Mouse (Mus musculus) hindbrain, embryonic 12.5 days (tissue): Measurements from ENCODE around the gene Eif2b3. TPM values are rescaled to one million over a fixed set of nuclear protein-coding genes. Genes with fewer than 3 reads are reported as not detected.

Experiments used
- ATAC-seq: fragments of 200-750 bp; cut with Nextera tagmentation; 2 replicates; pipeline ENCODE4 v1.8.0; 2017; ENCODE audit warnings: moderate TSS enrichment; ENCODE audit not compliant: low FRiP score
- H3K27ac ChIP-seq: fragments of 300-500 bp; sonication (generic); 2 replicates; pipeline ENCODE4 v1.5.1; 2016; ENCODE audit warnings: mild to moderate bottlenecking
- H3K27me3 ChIP-seq: fragments of 300-500 bp; sonication (generic); 2 replicates; pipeline ENCODE4 v1.6.1; 2016; ENCODE audit warnings: mild to moderate bottlenecking
- H3K36me3 ChIP-seq: fragments of 300-500 bp; sonication (generic); 2 replicates; pipeline ENCODE4 v1.6.1; 2016; ENCODE audit warnings: mild to moderate bottlenecking
- H3K4me1 ChIP-seq: fragments of 300-500 bp; sonication (generic); 2 replicates; pipeline ENCODE4 v1.6.1; 2016
- H3K4me2 ChIP-seq: fragments of 300-500 bp; sonication (generic); replicated peaks from 2 replicates; pipeline ENCODE4 v1.6.1; 2016; ENCODE audit warnings: mild to moderate bottlenecking
- H3K4me3 ChIP-seq: fragments of 300-500 bp; sonication (generic); 2 replicates; pipeline ENCODE4 v1.5.1; 2016; ENCODE audit warnings: mild to moderate bottlenecking
- H3K9ac ChIP-seq: fragments of 300-500 bp; sonication (generic); 2 replicates; pipeline ENCODE4 v1.6.1; 2016; ENCODE audit warnings: mild to moderate bottlenecking, moderate library complexity
- H3K9me3 ChIP-seq: fragments of 300-500 bp; sonication (generic); replicated peaks from 2 replicates; pipeline ENCODE4 v1.6.1; 2016; ENCODE audit warnings: mild to moderate bottlenecking
- WGBS: fragments of 180-500 bp; shearing (Covaris S2); methylation state at CpG from one replicate; pipeline ENCODE4 v1.1.7; 2016; 5-methylcytosine and 5-hydroxymethylcytosine counted together
- polyA plus RNA-seq: library from polyadenylated mRNA; unstranded; fragments of >200 nt; fragmentation: Nextera tagmentation; extraction: Ambion mirVana; gene quantifications from 2 replicates; pipeline ENCODE4 v1.2.1, GENCODE M21; 2016

The Eif2b3 gene
- polyA plus RNA-seq = 41.5 and 47.4 TPM in 2 replicates

DNA sequence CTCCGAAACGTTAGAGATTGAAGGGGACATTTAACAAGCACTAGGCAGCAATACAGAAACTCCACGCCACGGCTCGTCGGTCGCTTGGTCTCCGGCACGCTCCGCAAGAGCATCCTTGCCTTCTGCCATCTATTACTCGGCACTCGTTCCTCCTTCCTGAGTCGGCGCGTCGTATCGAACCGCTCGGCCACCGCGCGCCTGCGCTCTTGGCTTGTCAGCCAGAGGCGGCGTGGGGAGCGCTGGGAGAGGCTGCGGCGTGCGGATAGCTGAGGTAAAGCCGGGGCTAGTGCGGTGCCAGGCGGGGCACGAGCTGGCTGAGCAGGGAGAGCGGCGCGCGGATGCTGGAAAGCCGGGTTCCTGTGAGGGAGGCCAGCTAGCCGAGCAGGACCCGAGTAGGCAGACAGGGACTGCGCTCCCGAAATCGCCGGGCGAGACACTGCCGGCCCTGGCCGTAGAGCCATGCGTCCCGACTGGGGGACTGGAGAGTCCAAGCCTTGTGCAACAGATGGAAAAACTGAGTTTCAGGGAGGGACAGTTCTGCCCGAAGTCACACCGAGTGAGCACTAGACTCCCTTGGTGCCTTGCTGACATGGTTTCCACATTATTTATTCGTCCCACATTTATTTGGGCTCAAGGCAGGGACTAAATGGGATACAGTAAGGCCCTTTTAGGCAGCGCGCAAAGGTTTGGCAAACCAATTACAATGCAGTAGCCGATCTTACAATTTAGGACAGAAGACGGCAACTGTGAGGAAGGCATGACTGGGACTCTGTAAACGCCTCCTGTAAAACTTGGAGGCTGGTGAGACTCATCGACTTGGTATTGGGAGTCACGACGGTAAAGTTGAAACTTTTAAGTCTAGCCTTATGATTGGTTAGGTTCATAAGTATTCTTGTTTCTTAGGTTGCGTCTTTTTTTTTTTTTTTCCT, at the start of gene Eif2b3:
Gene Eif2b3 (plus strand): TSS at position 197 of the 929 bp plus-strand sequence.
- Histone ChIP-seq H3K4me3 (peak within 1 kb of the TSS; percentile 87), H3K36me3 (peaks cover 15% of the 10 kb centered on the region), H3K4me2 (peak within 1 kb of the TSS; percentile 87), H3K27me3 (no peaks in the 10 kb centered on the region), H3K4me1 (peaks cover 10% of the 10 kb centered on the region), H3K9me3 (no peaks in the 10 kb centered on the region), H3K9ac (peak within 1 kb of the TSS; percentile 83), H3K27ac (0 out of 2 replicates have a peak within 1 kb of the TSS, but pooled peaks have one; percentile 40)
- WGBS = 1% methylated on average over 61 of the region's 61 CpGs
- peak; percentile 97 for ATAC-seq

DNA sequence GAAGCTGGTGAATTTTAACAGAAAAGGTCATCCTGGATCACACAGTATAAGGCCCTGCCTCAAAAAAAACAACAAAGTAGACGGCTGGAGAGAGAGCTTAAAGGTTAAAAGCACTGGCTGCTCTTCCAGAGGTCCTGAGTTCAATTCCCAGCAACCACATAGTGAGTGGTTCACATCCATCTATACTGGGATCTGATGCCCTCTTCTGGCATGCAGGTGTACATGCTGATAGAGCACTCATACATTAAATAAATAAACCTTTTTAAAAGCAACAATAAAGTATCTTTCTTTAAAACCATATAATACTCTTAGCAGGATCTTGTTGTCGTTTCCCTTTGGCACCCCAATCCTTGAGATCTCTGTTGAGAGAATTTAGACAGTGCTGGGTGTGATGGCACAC, 42.7 kb upstream of the Eif2b3 start:
- Histone ChIP-seq H3K4me2 (no peak overlapping the region), H3K36me3 (peaks cover 64% of the 10 kb centered on the region), H3K4me1 (no peaks in the 10 kb centered on the region), H3K9ac (no peak overlapping the region), H3K27me3 (no peaks in the 10 kb centered on the region), H3K9me3 (no peaks in the 10 kb centered on the region), H3K4me3 (no peak overlapping the region), H3K27ac (no peak overlapping the region)
- WGBS = 66% methylated on average over 2 of the region's 2 CpGs
- ATAC-seq = no peak

DNA sequence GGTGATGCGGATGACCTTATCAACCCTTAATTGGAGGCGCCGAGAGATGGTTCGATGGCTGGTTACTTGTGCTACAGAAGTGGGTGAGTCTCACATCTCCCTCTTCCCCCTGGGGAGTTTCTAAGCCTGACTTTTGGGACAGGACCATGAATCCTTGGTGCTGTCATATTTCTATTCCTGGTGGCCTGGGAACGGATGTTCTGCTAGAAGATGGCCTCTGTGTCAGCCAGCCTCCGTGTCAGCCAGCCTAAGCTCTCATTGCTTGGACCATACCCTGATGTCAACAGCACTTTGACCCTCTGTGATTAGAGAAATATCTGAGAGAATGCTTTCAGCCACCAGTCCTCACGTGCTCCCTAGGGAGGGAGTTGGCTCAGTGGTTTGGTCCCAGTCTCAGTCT, 33.5 kb upstream of the Eif2b3 start:
- H3K4me1 ChIP-seq = no peaks in the 10 kb centered on the region
- WGBS = 94% methylated on average over 7 of the region's 7 CpGs
- no peaks in the 10 kb centered on the region for H3K9me3 ChIP-seq
- no peak overlapping the region for H3K4me3 ChIP-seq
- no peak overlapping the region for H3K9ac ChIP-seq
- no peaks in the 10 kb centered on the region for H3K27me3 ChIP-seq
- H3K4me2 ChIP-seq = no peak overlapping the region
- no peak overlapping the region for H3K27ac ChIP-seq
- peaks cover 52% of the 10 kb centered on the region for H3K36me3 ChIP-seq
- no peak for ATAC-seq

DNA sequence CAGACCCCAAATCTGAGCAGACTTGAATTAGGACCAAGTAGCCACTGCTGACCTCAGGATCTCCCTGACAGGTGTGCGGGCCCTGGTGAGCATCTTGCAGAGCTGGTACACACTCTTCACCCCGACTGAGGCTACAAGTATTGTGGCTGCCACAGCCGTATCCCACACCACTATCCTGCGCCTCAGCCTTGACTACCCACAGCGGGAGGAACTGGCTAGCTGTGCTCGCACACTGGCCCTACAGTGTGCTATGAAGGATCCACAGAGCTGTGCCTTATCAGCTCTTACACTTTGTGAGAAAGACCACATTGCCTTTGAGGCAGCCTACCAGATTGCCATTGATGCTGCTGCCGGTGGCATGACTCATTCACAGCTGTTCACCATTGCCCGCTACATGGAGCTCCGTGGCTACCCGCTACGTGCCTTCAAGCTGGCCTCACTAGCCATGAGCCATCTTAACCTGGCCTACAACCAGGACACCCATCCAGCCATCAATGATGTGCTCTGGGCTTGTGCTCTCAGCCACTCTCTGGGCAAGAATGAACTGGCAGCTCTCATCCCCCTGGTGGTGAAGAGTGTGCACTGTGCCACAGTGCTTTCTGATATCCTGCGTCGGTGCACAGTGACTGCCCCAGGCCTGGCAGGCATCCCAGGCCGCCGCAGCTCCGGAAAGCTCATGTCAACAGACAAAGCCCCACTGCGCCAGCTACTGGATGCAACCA, 32.6 kb upstream of the Eif2b3 start:
- WGBS = 68% methylated on average over 17 of the region's 17 CpGs
- peak; percentile 85 for ATAC-seq
- H3K4me3 ChIP-seq = no peak overlapping the region
- H3K9ac ChIP-seq = no peak overlapping the region
- H3K4me1 ChIP-seq = no peaks in the 10 kb centered on the region
- no peak overlapping the region for H3K4me2 ChIP-seq
- no peak overlapping the region for H3K27ac ChIP-seq
- H3K27me3 ChIP-seq = no peaks in the 10 kb centered on the region
- no peaks in the 10 kb centered on the region for H3K9me3 ChIP-seq
- peaks cover 43% of the 10 kb centered on the region for H3K36me3 ChIP-seq

DNA sequence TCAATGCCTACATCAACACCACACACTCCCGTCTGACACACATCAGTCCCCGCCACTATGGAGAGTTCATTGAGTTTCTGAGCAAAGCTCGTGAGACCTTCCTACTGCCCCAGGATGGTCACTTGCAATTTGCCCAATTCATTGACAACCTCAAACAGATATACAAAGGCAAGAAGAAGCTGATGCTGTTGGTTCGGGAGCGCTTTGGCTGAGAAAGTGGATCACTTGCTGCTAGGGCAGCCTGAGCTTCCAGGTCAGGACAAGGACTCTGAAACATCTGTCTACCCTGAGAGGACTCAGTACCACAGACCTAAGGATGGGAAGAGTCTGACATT, 32.1 kb upstream of the Eif2b3 start:
- ATAC-seq = no peak
- Histone ChIP-seq H3K4me2 (no peak overlapping the region), H3K4me3 (no peak overlapping the region), H3K9ac (no peak overlapping the region), H3K4me1 (no peaks in the 10 kb centered on the region), H3K27ac (no peak overlapping the region; the same call in 1 of the 2 replicates), H3K36me3 (peaks cover 39% of the 10 kb centered on the region), H3K27me3 (no peaks in the 10 kb centered on the region), H3K9me3 (no peaks in the 10 kb centered on the region)
- 69% methylated on average over 5 of the region's 5 CpGs for WGBS

DNA sequence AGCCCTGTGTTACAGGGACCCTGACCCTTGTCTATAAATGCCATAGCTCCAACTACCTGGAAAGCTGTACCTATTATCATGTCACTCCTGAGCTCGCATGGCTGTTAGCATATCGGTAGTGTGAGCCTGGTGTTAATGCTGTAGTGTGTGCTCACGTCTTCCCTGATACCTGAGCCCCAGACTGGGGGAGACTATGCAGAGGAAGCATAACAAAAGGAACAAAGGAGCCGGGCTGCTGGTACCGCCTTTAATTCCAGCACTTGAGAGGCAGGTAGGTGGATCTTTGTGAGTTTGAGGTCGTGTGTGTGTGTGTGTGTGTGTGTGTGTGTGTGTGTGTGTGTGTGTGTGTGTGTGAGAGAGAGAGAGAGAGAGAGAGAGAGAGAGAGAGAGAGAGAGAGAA, 29.5 kb upstream of the Eif2b3 start:
- Histone ChIP-seq H3K27ac (no peak overlapping the region), H3K4me2 (no peak overlapping the region), H3K9me3 (no peaks in the 10 kb centered on the region), H3K9ac (no peak overlapping the region), H3K36me3 (peaks cover 36% of the 10 kb centered on the region), H3K4me1 (peaks cover 14% of the 10 kb centered on the region), H3K27me3 (no peaks in the 10 kb centered on the region), H3K4me3 (no peak overlapping the region)
- WGBS = 60% methylated on average over 6 of the region's 6 CpGs
- ATAC-seq = no peak

DNA sequence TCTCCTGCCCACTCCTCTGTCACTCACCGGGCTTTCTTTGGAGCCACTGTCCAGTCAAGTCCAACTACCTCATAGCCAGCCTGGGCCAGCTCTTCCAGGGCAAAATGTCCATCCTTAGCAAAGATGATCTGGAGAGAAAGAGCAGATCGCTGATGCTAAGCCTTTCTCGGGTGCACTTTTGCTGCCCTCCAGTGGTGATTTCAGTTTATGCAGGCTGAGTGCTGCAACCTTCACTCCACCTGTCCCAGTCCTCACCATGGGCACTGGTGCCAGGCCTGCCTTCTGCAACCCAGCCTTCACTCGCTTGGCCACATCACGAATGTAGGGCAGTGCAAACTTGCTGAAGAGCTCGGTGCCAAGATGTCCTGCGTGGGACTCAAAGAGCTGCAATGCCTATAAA, 27.8 kb upstream of the Eif2b3 start:
- WGBS = 12% methylated on average over 7 of the region's 7 CpGs
- ATAC-seq = no peak
- H3K4me2 ChIP-seq = no peak overlapping the region
- no peak overlapping the region; the same call in 1 of the 2 replicates for H3K27ac ChIP-seq
- H3K27me3 ChIP-seq = no peaks in the 10 kb centered on the region
- no peak overlapping the region; the same call in 1 of the 2 replicates for H3K4me3 ChIP-seq
- H3K9me3 ChIP-seq = no peaks in the 10 kb centered on the region
- H3K36me3 ChIP-seq = peaks cover 31% of the 10 kb centered on the region
- H3K9ac ChIP-seq = no peak overlapping the region
- H3K4me1 ChIP-seq = peaks cover 26% of the 10 kb centered on the region

DNA sequence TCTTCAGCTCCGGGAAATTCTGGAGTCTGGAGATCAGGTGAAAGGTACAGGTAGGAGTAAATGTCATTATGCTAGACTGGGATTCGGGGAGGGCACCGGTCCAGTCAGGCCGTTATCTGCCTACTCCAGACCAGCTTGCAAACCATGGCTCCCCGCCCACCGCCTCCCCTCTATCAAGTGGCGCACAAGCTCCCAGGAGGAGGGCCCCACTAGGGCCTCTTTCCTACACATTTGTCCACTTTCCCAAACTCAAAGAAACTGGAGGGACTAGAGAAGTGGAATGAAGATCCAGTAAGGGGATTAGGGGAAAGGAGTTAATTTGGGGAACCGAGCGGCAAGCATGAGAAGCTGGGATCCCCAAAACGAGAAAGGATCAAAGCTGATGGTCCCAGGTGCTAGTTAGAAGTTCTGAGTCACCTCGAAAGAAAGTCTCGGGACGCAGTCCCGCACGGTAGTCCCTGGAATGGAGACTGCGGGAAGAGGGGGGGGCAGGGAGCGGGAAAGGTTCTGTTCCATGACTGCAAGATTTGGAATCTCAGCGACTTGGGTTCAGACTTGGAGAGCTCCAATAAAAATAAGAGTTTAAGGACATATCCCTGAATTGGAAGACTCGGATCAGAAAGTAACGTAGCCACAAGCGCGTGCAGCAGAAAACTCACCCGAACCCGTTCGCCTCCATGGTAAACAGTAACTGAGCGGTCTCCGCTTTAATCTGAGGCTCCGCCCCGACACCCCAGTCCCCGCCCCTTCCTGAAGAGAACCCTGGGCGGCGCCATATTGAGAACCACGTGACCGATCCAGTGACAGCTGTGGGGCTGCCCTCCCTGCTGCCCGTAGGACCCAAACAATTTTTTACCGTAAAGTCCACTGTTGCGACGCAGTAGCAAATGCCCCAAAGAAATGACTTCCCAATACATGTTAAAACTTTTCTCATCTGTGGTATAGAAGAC, 25.3 kb upstream of the Eif2b3 start, which contains the start of gene Urod:
Gene Urod (minus strand): TSS at position 742 of the 950 bp plus-strand sequence.
- ATAC-seq = peak; percentile 90
- Histone ChIP-seq H3K27ac (peak within 1 kb of the TSS; percentile 89), H3K27me3 (0 out of 2 replicates have a peak, but pooled peaks cover 2% of the 10 kb centered on the region), H3K4me1 (peaks cover 31% of the 10 kb centered on the region), H3K36me3 (peaks cover 14% of the 10 kb centered on the region), H3K4me2 (peak within 1 kb of the TSS; percentile 95), H3K9ac (peak within 1 kb of the TSS; percentile 82), H3K4me3 (peak within 1 kb of the TSS; percentile 95), H3K9me3 (no peaks in the 10 kb centered on the region)
- 2% methylated on average over 38 of the region's 38 CpGs for WGBS

DNA sequence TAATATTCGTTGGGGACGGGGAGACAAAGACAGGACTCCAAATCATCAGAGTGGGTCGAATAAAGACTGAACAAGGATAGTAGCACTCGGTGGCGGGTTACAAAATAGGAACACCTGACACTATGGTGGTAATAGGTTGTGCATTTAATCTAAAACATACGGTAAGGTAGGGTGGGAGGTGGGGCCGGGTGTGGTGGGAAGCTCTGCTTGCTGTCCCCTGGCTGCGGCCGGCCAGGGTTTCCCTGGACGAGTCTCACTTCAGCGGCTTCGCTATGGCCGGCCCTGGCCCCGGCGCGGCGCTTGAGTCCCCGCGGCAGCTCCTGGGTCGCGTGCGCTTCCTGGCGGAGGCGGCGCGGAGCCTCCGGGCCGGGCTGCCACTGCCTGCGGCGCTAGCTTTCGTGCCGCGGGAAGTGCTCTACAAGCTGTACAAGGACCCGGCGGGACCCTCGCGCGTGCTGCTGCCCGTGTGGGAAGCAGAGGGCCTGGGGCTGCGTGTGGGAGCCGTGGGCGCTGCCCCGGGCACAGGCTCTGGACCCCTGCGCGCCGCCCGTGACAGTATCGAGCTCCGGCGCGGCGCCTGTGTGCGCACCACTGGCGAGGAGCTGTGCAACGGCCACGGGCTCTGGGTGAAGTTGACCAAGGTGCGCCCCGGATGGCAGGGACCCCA, 23.9 kb upstream of the Eif2b3 start, which contains the start of gene Hectd3:
Gene Hectd3 (plus strand): TSS at position 187 of the 667 bp plus-strand sequence.
- Histone ChIP-seq H3K4me2 (peak within 1 kb of the TSS; percentile 95), H3K4me3 (peak within 1 kb of the TSS; percentile 95), H3K27ac (peak within 1 kb of the TSS; percentile 89), H3K9me3 (no peaks in the 10 kb centered on the region), H3K9ac (peak within 1 kb of the TSS; percentile 82), H3K4me1 (peaks cover 31% of the 10 kb centered on the region), H3K27me3 (0 out of 2 replicates have a peak, but pooled peaks cover 2% of the 10 kb centered on the region), H3K36me3 (peaks cover 20% of the 10 kb centered on the region)
- ATAC-seq = peak; percentile 64
- 1% methylated on average over 52 of the region's 58 CpGs for WGBS

DNA sequence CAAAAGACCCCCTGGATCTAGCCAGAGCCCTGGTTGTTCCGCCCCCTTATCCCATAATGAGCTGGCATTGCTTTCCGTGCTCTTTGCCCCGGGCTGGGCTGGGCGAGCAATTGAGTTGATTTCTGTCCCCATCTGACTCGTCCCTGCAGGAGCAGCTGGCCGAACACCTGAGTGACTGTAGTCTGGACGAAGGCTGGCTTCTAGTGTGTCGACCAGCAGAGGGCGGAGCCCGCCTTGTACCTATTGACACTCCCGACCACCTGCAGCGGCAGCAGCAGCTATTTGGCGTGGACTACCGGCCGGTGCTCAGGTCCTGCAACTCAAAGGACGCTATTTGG, 23.4 kb upstream of the Eif2b3 start:
- under 1% methylated on average over 16 of the region's 16 CpGs for WGBS
- H3K9ac ChIP-seq = peak overlapping the region; percentile 82
- peak overlapping the region; percentile 95 for H3K4me2 ChIP-seq
- H3K27ac ChIP-seq = peak overlapping the region; percentile 89; the same call in 1 of the 2 replicates
- ATAC-seq = peak; percentile 5; the same call in 1 of the 2 replicates
- H3K4me3 ChIP-seq = peak overlapping the region; percentile 95
- H3K4me1 ChIP-seq = peaks cover 31% of the 10 kb centered on the region
- peaks cover 25% of the 10 kb centered on the region for H3K36me3 ChIP-seq
- H3K9me3 ChIP-seq = no peaks in the 10 kb centered on the region
- H3K27me3 ChIP-seq = 0 out of 2 replicates have a peak, but pooled peaks cover 2% of the 10 kb centered on the region

DNA sequence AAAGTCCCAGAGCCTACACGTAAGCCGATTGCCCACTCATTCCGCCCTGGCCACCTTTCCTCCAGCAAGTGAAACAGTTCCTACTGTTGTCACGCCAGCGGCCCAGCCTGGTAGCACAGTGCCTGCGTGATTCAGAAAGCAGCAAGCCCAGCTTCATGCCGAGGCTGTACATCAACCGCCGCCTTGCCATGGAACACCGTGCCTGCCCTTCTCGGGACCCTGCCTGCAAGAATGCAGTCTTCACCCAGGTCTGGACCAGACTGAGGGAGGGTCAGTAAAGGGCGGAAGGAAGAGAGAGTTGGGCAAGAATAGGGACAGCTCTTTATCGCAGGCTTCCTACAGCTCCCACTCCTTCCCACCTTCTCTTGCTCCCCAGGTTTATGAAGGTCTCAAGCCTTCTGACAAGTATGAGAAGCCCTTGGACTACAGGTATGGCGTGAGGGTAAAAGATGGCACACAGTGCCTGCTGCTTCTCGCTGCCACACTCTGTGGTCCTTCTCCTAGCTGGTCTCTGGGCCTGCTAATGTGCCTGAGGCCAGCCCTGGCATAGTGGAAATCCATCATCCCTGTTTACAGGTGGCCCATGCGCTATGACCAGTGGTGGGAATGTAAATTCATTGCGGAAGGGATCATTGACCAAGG, 19.6 kb upstream of the Eif2b3 start:
- Histone ChIP-seq H3K4me2 (no peak overlapping the region), H3K27me3 (0 out of 2 replicates have a peak, but pooled peaks cover 2% of the 10 kb centered on the region), H3K36me3 (peaks cover 49% of the 10 kb centered on the region), H3K4me3 (no peak overlapping the region), H3K4me1 (peaks cover 20% of the 10 kb centered on the region), H3K9me3 (no peaks in the 10 kb centered on the region), H3K27ac (no peak overlapping the region), H3K9ac (no peak overlapping the region)
- ATAC-seq = no peak
- WGBS = 93% methylated on average over 17 of the region's 17 CpGs
